Comparison of ENCODE assay signal across 10 mouse cellular contexts in genomic region chr6:94631051-94631778, GRCm38 (mm10).
DNase-seq lines count a peak whose midpoint lies in the region; ATAC-seq and TF ChIP-seq lines count a peak whose summit lies in the region.
"Had no signal": no experiment of that assay in that cellular context is flagged by ENCODE, and none has a peak within 500 bp of the region (broad histone marks: within the 10 kb centered on the region; RNA-seq: fewer than 3 reads in every experiment).

No protein-coding gene starts in this region.

- H3K9ac ChIP-seq in limb, embryonic 13.5 days = 0 out of 2 replicates have a peak overlapping the region, but pooled peaks have one; percentile 19

- H3K27me3 ChIP-seq in forebrain, embryonic 10.5 days (ENCODE audit: poor library complexity, severe bottlenecking) = no peaks in the 10 kb centered on the region
- peaks cover 19% of the 10 kb centered on the region for H3K27me3 ChIP-seq in limb, embryonic 13.5 days
- no peaks in the 10 kb centered on the region for H3K27me3 ChIP-seq in small intestine, adult 2 months (ENCODE audit: control insufficient read depth, insufficient read depth, low read length)

- WGBS in lung, adult 2 months = 50% methylated on average over 7 of the region's 7 CpGs
- WGBS in forebrain, embryonic 10.5 days = 59% methylated on average over 7 of the region's 7 CpGs
- WGBS in limb, embryonic 13.5 days = 67% methylated on average over 7 of the region's 7 CpGs
- 67% methylated on average over 7 of the region's 7 CpGs for WGBS in small intestine, adult 2 months

- H3K36me3 ChIP-seq in forebrain, embryonic 10.5 days (replicated peaks) = peaks cover 40% of the 10 kb centered on the region
- peaks cover 10% of the 10 kb centered on the region for H3K36me3 ChIP-seq in limb, embryonic 13.5 days
- H3K36me3 ChIP-seq in small intestine, adult 2 months (ENCODE audit: control insufficient read depth, insufficient read depth, low read length) = peaks cover 30% of the 10 kb centered on the region

- no peaks in the 10 kb centered on the region for H3K9me3 ChIP-seq in forebrain, embryonic 10.5 days
- no peaks in the 10 kb centered on the region for H3K9me3 ChIP-seq in limb, embryonic 13.5 days

- peak; percentile 14 to 18 for DNase-seq in lung, adult 18-20 months
- DNase-seq in lung, adult 2 months = no peak
- DNase-seq in forebrain, embryonic 10.5 days (ENCODE audit: extremely low spot score, low spot score) = no peak
- DNase-seq in thymus, postnatal 14 days = no peak
- DNase-seq in urinary bladder, postnatal 25 days (ENCODE audit: low spot score) = no peak
- no peak for DNase-seq in urinary bladder, postnatal 4 days (ENCODE audit: low spot score in 2 of 2)
- DNase-seq: adrenal gland, adult 8-10 months; right cerebral cortex, postnatal 4 days had no signal

- H3K4me1 ChIP-seq in lung, adult 2 months (ENCODE audit: control insufficient read depth, insufficient read depth, low read length) = peaks cover 5% of the 10 kb centered on the region
- H3K4me1 ChIP-seq in forebrain, embryonic 10.5 days = peaks cover 70% of the 10 kb centered on the region
- peaks cover 84% of the 10 kb centered on the region for H3K4me1 ChIP-seq in limb, embryonic 13.5 days
- peaks cover 9% of the 10 kb centered on the region; the same call in 1 of the 2 replicates for H3K4me1 ChIP-seq in small intestine, adult 2 months (ENCODE audit: control insufficient read depth, insufficient read depth, insufficient read length, low read length)

- H3K4me3 ChIP-seq in lung, adult 2 months (replicated peaks; ENCODE audit: extremely low read depth, low read depth, low read length) = no peak overlapping the region
- no peak overlapping the region for H3K4me3 ChIP-seq in forebrain, embryonic 10.5 days
- H3K4me3 ChIP-seq in limb, embryonic 13.5 days = no peak overlapping the region
- H3K4me3 ChIP-seq in small intestine, adult 2 months (ENCODE audit: low read depth, low read length) = no peak overlapping the region

- no peak for ATAC-seq in limb, embryonic 13.5 days (ENCODE audit: low FRiP score, low read depth)

- no peak overlapping the region for H3K4me2 ChIP-seq in limb, embryonic 13.5 days (replicated peaks)

- TF ChIP-seq CTCF in lung, adult 2 months (IDR thresholded peaks at IDR 0.05; ENCODE audit: insufficient read depth, low read length) = no peak
- TF ChIP-seq CTCF in small intestine, adult 2 months (IDR thresholded peaks at IDR 0.05; ENCODE audit: extremely low read depth, insufficient read length, insufficient replicate concordance, low read depth, low read length) = no peak

- no peak for TF ChIP-seq POLR2A in lung, adult 2 months (IDR thresholded peaks at IDR 0.05; ENCODE audit: borderline replicate concordance, extremely low read depth, low read depth, low read length)
- no peak for TF ChIP-seq POLR2A in small intestine, adult 2 months (IDR thresholded peaks at IDR 0.05; ENCODE audit: low read depth, low read length)

- H3K27ac ChIP-seq in forebrain, embryonic 10.5 days = peak overlapping the region; percentile 80
- H3K27ac ChIP-seq in limb, embryonic 13.5 days = peak overlapping the region; percentile 28; the same call in 1 of the 2 replicates
- 0 out of 2 replicates have a peak overlapping the region, but pooled peaks have one; percentile 19 for H3K27ac ChIP-seq in small intestine, adult 2 months (ENCODE audit: insufficient read depth, low read depth, low read length)

Comparison
In these comparisons a context has a peak if more than half of its experiments do, and no peak if none do; other contexts are left out.
1. DNase-seq: peak in lung, adult 18-20 months (2 of 2); none in lung, adult 2 months (single experiment), forebrain, embryonic 10.5 days (single experiment), thymus, postnatal 14 days (single experiment), urinary bladder, postnatal 25 days (single experiment) and urinary bladder, postnatal 4 days (0 of 2).
2. H3K27ac ChIP-seq: peak in every context shown above with its lines; median percentile 80 in forebrain, embryonic 10.5 days; 28 in limb, embryonic 13.5 days; 19 in small intestine, adult 2 months.